Mouse (Mus musculus): Measurements from ENCODE around the gene Ptms. TPM values are rescaled to one million over a fixed set of nuclear protein-coding genes. Genes with fewer than 3 reads are reported as not detected.
A peak's percentile ranks its signal among the peaks of the same experiment; 100 is the strongest.

Gene Ptms
- polyA plus RNA-seq, 1 experiment from 2014 or later, result 203 TPM

- peak overlapping the region; percentile 76 for H3K27ac ChIP-seq (ENCODE audit: low read length)
- ATAC-seq (replicated peaks; ENCODE audit: extremely low read depth, insufficient read depth, low FRiP score), result no peak
- H3K4me2 ChIP-seq (ENCODE audit: low read depth, low read length), result no peak overlapping the region
- no peak overlapping the region for H3K4me3 ChIP-seq (ENCODE audit: low read length)
- no peaks in the 10 kb centered on the region for H3K27me3 ChIP-seq (ENCODE audit: control insufficient read depth, insufficient read depth, low read length)
- peaks cover 6% of the 10 kb centered on the region; the same call in 1 of the 2 replicates for H3K4me1 ChIP-seq (ENCODE audit: control insufficient read depth, insufficient read depth, low read length)
- 89% methylated on average over 8 of the region's 8 CpGs for WGBS
- no peak overlapping the region for H3K9ac ChIP-seq (ENCODE audit: low read length)
- no peaks in the 10 kb centered on the region for H3K36me3 ChIP-seq (ENCODE audit: control insufficient read depth, insufficient read depth)
- no peaks in the 10 kb centered on the region for H3K9me3 ChIP-seq (replicated peaks; ENCODE audit: control insufficient read depth, low read length)
These were observed 33.9 kb downstream of the Ptms start for GRCm38 (mm10) chr6:124885956-124886381.

GRCm38 (mm10) chr6:124884714-124885500 is 35.0 kb downstream of the Ptms start:
- Histone ChIP-seq H3K27ac (ENCODE audit: low read length) (peak overlapping the region; percentile 76), H3K4me1 (ENCODE audit: control insufficient read depth, insufficient read depth, low read length) (peaks cover 6% of the 10 kb centered on the region; the same call in 1 of the 2 replicates), H3K9ac (ENCODE audit: low read length) (no peak overlapping the region), H3K4me2 (ENCODE audit: low read depth, low read length) (no peak overlapping the region), H3K27me3 (ENCODE audit: control insufficient read depth, insufficient read depth, low read length) (no peaks in the 10 kb centered on the region), H3K4me3 (ENCODE audit: low read length) (no peak overlapping the region), H3K9me3 (replicated peaks; ENCODE audit: control insufficient read depth, low read length) (no peaks in the 10 kb centered on the region), H3K36me3 (ENCODE audit: control insufficient read depth, insufficient read depth) (no peaks in the 10 kb centered on the region)
- WGBS, result 53% methylated on average over 10 of the region's 10 CpGs
- peak; percentile 79; the same call in 1 of the 2 replicates for ATAC-seq (replicated peaks; ENCODE audit: extremely low read depth, insufficient read depth, low FRiP score)

GRCm38 (mm10) chr6:124883351-124883750 is 36.6 kb downstream of the Ptms start:
- Histone ChIP-seq H3K4me1 (ENCODE audit: control insufficient read depth, insufficient read depth, low read length) (peaks cover 6% of the 10 kb centered on the region; the same call in 1 of the 2 replicates), H3K9me3 (replicated peaks; ENCODE audit: control insufficient read depth, low read length) (no peaks in the 10 kb centered on the region), H3K4me3 (ENCODE audit: low read length) (no peak overlapping the region), H3K27ac (ENCODE audit: low read length) (no peak overlapping the region), H3K9ac (ENCODE audit: low read length) (no peak overlapping the region), H3K4me2 (ENCODE audit: low read depth, low read length) (no peak overlapping the region), H3K27me3 (ENCODE audit: control insufficient read depth, insufficient read depth, low read length) (no peaks in the 10 kb centered on the region), H3K36me3 (ENCODE audit: control insufficient read depth, insufficient read depth) (no peaks in the 10 kb centered on the region)
- no peak for ATAC-seq (replicated peaks; ENCODE audit: extremely low read depth, insufficient read depth, low FRiP score)
- WGBS, result 81% methylated on average over 10 of the region's 10 CpGs

- Histone ChIP-seq H3K27me3 (ENCODE audit: control insufficient read depth, insufficient read depth, low read length) (no peaks in the 10 kb centered on the region), H3K4me3 (ENCODE audit: low read length) (no peak overlapping the region), H3K9me3 (replicated peaks; ENCODE audit: control insufficient read depth, low read length) (no peaks in the 10 kb centered on the region), H3K9ac (ENCODE audit: low read length) (no peak overlapping the region), H3K4me1 (ENCODE audit: control insufficient read depth, insufficient read depth, low read length) (peaks cover 6% of the 10 kb centered on the region; the same call in 1 of the 2 replicates), H3K36me3 (ENCODE audit: control insufficient read depth, insufficient read depth) (no peaks in the 10 kb centered on the region), H3K4me2 (ENCODE audit: low read depth, low read length) (no peak overlapping the region), H3K27ac (ENCODE audit: low read length) (no peak overlapping the region)
- WGBS, result 91% methylated on average over 9 of the region's 9 CpGs
- no peak for ATAC-seq (replicated peaks; ENCODE audit: extremely low read depth, insufficient read depth, low FRiP score)
These were observed 38.1 kb downstream of the Ptms start for GRCm38 (mm10) chr6:124881821-124882220.

GRCm38 (mm10) chr6:124879390-124879789 is 40.5 kb downstream of the Ptms start:
- no peak overlapping the region for H3K27ac ChIP-seq (ENCODE audit: low read length)
- H3K4me1 ChIP-seq (ENCODE audit: control insufficient read depth, insufficient read depth, low read length), result no peaks in the 10 kb centered on the region
- 50% methylated on average over 6 of the region's 6 CpGs for WGBS
- no peak overlapping the region for H3K4me3 ChIP-seq (ENCODE audit: low read length)
- H3K4me2 ChIP-seq (ENCODE audit: low read depth, low read length), result no peak overlapping the region
- no peak for ATAC-seq (replicated peaks; ENCODE audit: extremely low read depth, insufficient read depth, low FRiP score)
- no peaks in the 10 kb centered on the region for H3K27me3 ChIP-seq (ENCODE audit: control insufficient read depth, insufficient read depth, low read length)
- no peaks in the 10 kb centered on the region for H3K36me3 ChIP-seq (ENCODE audit: control insufficient read depth, insufficient read depth)
- no peak overlapping the region for H3K9ac ChIP-seq (ENCODE audit: low read length)
- H3K9me3 ChIP-seq (replicated peaks; ENCODE audit: control insufficient read depth, low read length), result no peaks in the 10 kb centered on the region

GRCm38 (mm10) chr6:124874348-124874747 is 45.6 kb downstream of the Ptms start:
- no peaks in the 10 kb centered on the region for H3K4me1 ChIP-seq (ENCODE audit: control insufficient read depth, insufficient read depth, low read length)
- 19% methylated on average over 3 of the region's 3 CpGs for WGBS
- no peaks in the 10 kb centered on the region for H3K36me3 ChIP-seq (ENCODE audit: control insufficient read depth, insufficient read depth)
- no peak overlapping the region for H3K27ac ChIP-seq (ENCODE audit: low read length)
- no peak for ATAC-seq (replicated peaks; ENCODE audit: extremely low read depth, insufficient read depth, low FRiP score)
- no peaks in the 10 kb centered on the region for H3K9me3 ChIP-seq (replicated peaks; ENCODE audit: control insufficient read depth, low read length)
- H3K4me3 ChIP-seq (ENCODE audit: low read length), result no peak overlapping the region
- H3K4me2 ChIP-seq (ENCODE audit: low read depth, low read length), result no peak overlapping the region
- no peaks in the 10 kb centered on the region for H3K27me3 ChIP-seq (ENCODE audit: control insufficient read depth, insufficient read depth, low read length)
- no peak overlapping the region for H3K9ac ChIP-seq (ENCODE audit: low read length)

- WGBS, result 66% methylated on average over 7 of the region's 7 CpGs
- Histone ChIP-seq H3K4me1 (ENCODE audit: control insufficient read depth, insufficient read depth, low read length) (peaks cover 17% of the 10 kb centered on the region), H3K9me3 (replicated peaks; ENCODE audit: control insufficient read depth, low read length) (no peaks in the 10 kb centered on the region), H3K27ac (ENCODE audit: low read length) (no peak overlapping the region), H3K4me2 (ENCODE audit: low read depth, low read length) (no peak overlapping the region), H3K27me3 (ENCODE audit: control insufficient read depth, insufficient read depth, low read length) (peaks cover 9% of the 10 kb centered on the region), H3K4me3 (ENCODE audit: low read length) (no peak overlapping the region), H3K36me3 (ENCODE audit: control insufficient read depth, insufficient read depth) (no peaks in the 10 kb centered on the region), H3K9ac (ENCODE audit: low read length) (no peak overlapping the region)
- no peak for ATAC-seq (replicated peaks; ENCODE audit: extremely low read depth, insufficient read depth, low FRiP score)
These were observed 53.3 kb downstream of the Ptms start for GRCm38 (mm10) chr6:124866560-124866959.

- H3K4me1 ChIP-seq (ENCODE audit: control insufficient read depth, insufficient read depth, low read length), result peaks cover 17% of the 10 kb centered on the region
- no peak overlapping the region for H3K4me3 ChIP-seq (ENCODE audit: low read length)
- H3K27ac ChIP-seq (ENCODE audit: low read length), result no peak overlapping the region
- no peaks in the 10 kb centered on the region for H3K36me3 ChIP-seq (ENCODE audit: control insufficient read depth, insufficient read depth)
- H3K27me3 ChIP-seq (ENCODE audit: control insufficient read depth, insufficient read depth, low read length), result peaks cover 12% of the 10 kb centered on the region
- H3K9ac ChIP-seq (ENCODE audit: low read length), result no peak overlapping the region
- no peaks in the 10 kb centered on the region for H3K9me3 ChIP-seq (replicated peaks; ENCODE audit: control insufficient read depth, low read length)
- H3K4me2 ChIP-seq (ENCODE audit: low read depth, low read length), result no peak overlapping the region
- 67% methylated on average over 18 of the region's 18 CpGs for WGBS
- ATAC-seq (replicated peaks; ENCODE audit: extremely low read depth, insufficient read depth, low FRiP score), result no peak
These were observed 54.0 kb downstream of the Ptms start for GRCm38 (mm10) chr6:124865766-124866362.
